Mouse (Mus musculus) lung, postnatal 4 days (tissue): ENCODE results near the gene Fbxo3.
"Not testable (repeated sequence)": the region's sequence is repeated elsewhere in the genome, so short reads cannot be mapped to it uniquely, and the experiment has no call there.

Experiments
- DNase-seq, 2 experiments: peaks; one replicate each; pipeline ENCODE4 v3.0.0; 2021

Gene Fbxo3

DNA sequence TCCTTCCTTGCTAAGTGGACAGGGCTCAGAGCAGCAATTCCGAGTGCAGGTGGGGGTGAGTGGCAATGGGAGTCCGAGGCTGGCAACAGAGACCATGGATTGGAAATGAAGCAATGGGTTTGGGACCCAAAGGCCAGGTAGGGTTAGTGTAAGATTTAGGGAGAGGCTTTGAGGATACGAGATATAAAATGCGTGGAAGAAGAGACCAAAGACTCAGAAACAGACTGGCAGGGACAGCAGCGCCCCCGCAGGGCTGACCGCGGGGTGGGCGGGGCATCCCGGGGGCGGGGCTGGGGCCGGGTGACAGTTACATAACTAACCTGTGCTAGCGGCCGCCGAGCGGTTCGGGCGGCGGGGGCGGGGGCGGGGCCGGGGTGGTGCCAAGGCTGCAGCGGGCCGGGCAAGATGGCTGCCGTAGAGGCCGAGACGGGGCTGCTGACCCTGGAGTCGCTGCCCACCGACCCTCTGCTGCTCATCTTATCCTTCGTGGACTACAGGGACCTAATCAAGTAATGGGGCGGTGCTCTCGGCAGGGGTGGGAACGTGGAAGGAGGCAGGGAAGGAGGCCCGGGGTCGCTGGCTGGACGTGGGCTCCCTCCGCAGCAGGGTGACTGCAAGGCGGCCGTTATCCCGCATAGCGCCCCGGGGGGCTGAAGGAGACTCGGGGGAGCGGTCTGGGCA is at the start of gene Fbxo3:
Fbxo3 (plus strand) TSS at position 264 of the 681 bp plus-strand sequence.
- DNase-seq, result peak; percentile 91 to 93

DNA sequence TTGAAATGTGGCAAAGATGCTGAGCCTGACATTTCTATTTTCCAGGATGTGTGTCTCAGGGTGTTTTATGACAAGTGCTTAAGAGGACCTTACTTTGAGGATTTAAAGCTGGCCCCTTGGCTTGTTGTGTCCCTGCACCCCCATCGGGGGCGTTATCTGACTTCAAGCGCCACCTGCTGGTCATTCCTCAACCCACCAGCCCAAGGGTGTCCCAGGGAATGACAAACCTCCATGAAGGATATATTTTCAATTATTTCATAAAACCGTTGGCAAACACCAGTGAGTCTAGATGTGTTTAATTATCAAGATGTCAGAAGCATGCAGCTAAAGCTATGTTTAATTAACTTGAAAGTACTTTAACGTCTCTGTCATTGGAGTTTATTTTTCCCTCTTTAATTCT is 45.3 kb upstream of the Fbxo3 start:
- DNase-seq, result peak; percentile 72 to 81

DNA sequence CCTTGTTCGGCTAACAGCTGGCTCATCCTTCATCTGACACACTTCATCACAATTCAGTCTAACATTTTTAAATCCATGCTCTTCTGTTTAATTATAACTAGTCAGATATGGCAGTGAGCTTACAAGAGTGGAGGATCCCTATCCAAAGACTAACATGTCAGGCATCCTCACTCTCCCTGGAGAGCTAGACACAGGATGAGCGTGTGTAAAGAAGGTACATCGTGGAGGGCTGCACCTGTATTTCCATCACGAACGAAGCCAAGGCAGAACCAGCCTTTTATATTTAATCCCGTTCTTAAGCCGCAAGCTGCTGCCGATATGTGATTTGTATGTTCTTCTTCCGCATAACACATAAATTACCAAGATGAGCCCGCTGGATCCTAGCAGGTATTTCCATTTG is 44.4 kb upstream of the Fbxo3 start:
- DNase-seq, result no peak

DNA sequence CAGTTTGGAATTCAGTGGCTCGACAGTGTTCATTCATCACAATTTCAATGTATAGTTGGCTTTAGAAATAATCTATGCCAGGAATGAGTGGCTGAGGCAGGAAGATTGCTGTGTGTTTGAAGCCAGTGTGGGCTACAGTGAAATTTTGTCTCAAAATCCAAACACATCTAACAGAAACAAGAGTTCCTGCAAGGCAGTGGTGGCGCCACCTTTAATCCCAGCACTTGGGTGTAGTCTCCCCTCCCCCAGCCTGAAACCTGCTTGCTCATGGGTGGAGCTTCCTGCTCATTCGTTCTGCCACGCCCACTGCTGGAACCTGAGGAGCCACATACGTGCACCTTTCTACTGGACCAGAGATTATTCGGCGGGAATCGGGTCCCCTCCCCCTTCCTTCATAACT is 39.9 kb upstream of the Fbxo3 start:
- DNase-seq, result not testable (repeated sequence)

DNA sequence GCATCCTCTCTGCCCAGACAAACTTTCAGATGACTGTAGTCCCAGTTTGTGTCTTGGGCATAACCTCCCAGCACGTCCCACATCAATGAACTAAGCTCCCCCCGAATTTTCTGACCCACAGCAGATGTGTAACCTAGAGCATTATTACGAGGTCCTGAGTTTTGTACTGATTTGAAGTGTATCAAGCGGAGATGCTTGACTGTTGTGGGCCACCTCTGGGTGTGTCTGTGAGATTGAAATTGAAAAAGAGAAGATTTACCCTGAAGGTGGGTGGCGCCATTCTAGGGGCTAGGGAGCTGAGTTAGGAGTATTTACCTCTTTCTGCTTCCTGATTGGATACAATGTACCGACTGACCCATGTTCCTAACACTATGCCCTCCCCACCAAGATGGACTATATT is 37.8 kb upstream of the Fbxo3 start:
- DNase-seq, result no peak

DNA sequence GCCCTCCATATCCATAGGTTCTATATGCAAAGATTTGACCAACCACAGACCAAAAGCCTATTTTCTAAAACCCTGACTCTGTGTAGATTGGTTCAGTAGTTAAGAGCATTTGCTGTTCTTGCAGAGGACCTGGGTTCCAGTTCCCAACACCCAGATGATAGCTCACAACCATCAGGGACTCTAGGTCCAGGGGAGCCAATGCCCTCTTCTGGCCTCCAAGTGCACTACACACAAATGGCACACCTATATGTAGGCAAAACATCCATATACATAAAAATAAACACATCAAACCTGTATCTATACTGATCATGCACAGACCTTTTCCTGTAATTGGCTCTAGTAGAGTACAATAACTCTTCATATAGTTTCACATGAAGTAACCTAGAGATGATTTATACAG is 36.2 kb upstream of the Fbxo3 start:
- DNase-seq, result no peak

DNA sequence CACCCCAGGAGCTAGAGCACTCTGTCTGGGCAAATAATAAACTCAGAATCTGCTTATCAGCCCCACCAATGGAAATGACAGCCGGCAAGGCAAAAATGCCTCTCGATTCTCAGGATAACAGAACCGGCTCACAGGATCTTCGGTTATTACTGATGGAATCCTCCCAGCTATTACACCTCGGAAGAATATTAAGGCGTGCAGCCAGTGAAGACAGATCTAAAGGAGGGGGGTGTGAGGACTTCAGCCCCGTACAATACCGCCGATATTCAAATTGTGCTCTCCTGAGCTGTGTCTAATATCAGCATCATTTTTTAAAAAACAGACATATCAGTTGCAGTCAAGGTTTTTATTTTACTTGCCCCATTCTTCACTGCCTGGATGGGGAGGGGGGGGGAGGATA is 35.4 kb upstream of the Fbxo3 start:
- DNase-seq, result no peak

DNA sequence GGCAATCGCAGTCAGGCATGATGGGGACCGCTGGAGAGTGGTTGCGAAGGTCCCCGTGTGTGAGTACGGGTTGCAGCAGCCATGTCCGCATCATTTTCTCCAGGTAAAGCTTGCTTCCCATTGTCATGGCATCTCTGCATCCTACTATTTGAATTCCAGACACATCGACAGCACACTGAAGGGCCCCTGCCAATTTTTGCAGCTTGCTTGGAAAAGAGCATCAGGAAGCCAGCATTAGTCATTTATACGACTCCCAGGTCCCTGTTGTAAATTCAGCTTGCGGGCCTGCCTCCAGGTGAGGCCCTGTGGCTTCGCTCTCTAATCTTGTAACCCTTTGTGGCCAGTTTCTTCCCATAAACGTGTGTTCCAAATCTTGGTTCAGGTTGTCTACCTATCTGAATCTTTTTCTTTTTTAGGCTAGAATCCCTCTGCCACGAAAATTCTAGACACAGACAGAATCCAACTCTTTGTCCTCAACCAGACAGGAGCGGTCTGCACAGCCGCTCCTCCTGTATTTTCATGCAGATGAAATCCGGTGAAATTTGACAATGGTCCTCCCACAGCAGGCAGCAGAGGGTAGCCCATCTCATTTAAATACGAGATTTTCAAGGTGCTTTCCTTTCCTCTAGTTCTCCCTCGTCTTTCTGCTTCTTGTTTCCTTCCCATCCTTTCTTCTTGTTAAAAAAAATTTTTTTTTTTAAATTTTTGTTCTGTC is 34.7 kb upstream of the Fbxo3 start:
- no peak for DNase-seq

DNA sequence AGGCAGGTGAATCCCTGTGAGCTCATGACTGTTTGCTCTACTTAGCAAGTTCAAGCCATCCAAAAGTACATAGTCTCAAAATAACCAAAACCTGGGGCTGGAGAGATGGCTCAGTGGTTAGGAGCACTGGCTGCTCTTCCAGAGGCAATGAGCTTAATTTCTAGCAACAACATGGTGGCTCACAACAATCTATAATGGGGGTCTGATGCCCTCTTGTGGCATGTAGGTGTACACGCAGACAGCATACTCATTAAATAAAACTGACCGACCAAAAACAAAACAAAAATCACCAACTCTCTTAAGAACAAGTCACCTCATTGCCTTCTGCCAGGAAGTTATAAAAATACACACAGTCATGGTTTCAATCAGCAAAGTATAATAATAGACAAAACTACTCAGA is 26.4 kb upstream of the Fbxo3 start:
- peak in 1 of 2 experiments; percentile 17 for DNase-seq

DNA sequence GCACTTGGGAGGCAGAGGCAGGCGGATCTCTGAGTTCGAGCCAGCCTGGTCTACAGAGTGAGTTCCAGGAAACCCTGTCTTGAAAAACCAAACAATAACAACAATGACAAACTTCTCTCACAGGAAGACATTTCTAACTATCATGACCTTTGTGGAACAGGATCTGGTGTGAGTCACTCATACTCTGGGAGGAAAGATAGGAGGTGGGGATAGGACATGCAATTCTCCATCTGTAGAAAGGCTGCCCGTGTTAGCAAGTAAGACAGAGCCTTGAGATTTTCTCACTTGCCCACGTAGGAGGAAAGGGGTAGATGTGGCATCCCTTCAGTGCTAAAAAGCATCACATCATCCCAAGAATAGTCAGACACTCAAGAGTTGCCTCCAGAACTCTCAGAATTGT is 25.7 kb upstream of the Fbxo3 start:
- no peak for DNase-seq

DNA sequence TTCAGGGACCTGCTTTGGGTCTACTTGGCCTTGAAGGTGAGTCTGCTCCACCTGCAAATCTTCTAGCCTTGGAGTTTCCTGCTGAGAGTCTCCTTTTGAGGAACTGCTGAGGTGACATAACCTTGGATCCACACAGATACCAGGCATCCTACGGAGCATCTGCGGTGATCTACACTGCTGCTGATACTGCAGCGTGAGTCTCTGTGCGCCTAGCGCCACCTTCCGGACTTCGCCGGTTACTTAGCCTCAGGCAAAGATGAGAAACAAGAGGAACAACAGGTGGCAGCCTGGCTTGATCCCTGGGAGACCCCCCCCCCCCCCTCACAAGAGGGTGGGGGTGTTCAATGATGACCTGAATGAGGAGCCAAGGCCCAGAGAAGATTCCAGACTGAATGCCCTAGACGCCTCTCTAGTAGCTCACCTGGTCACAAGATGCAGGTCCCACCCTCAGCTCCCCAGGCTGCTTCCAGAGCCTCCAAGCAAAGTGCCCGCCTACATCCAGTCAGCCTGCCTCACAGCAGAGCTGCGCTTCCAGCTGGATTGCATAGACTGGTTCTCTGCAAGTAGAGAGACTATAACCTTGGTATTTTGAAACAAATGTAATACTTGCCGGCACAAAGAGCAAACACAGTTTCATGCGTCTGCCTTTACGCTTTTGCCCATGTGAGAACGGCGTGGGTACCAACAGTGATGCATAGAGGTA is 24.7 kb upstream of the Fbxo3 start:
- DNase-seq, result peak; percentile 36 to 62

DNA sequence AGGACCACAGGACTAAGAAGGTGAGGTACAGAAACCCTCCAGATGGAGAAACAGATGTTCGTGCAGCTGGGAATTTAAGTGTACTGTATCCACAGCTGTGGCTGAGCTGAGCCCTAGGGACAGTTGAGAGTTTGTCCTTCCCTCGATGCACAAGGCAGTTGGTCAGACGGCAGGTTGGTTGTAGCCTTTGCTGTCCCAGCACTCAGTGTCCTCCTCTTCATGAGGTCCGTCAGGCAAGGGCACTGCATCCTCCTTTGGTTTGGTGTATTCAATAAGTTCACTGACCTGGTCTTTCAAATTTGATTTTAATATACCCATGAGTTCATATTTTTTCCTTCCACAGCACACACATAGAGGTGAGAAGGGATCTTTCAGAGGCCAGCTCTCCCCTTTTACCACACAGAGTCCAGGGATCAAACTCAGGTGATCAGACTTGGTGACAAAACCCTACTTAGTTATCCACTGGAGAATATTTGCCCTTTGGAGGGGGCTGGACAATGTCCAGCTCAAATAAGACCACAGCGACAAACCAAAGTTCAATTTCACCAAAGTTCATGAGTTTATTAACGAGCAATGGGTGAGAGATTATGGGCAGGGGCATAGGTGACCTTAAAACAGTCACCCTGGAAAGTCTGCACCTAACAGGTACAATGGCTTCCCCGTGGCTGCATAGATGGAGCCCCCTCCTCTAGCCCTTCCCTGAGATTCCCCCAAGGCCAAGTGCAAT is 19.6 kb upstream of the Fbxo3 start:
- no peak for DNase-seq

DNA sequence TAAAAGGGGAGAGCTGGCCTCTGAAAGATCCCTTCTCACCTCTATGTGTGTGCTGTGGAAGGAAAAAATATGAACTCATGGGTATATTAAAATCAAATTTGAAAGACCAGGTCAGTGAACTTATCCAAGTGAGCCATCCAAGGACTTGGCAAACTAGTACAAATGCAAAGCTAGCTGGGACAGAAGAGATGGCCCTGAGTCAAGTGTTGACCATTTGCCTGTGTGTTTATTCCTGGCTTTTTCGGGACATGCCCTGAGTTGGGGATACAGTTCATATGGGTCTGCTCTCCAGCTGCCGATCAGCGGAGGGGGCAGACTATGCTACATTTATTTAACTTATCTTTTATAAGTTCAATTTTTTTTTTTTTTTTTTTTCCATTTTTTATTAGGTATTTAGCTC is 18.7 kb upstream of the Fbxo3 start:
- DNase-seq, result not testable (repeated sequence)

DNA sequence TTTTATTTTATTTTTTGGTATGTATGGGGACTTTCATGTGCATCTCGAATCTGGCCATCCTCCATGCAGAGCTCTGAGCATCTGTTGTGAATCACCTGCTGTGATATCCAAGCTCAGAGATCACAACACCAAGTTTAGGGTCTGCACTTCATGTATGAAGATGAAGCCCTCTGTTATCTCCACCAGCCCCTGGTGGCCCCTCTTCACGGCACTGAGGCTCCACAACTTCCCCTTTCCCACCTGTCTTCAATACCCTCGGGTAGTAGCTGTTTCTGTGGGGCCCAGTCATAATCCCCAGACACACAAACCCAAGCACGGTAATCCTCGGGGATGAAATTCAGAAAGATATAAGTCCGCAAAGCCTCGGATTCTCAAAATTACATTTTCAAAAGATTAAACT is 4.4 kb upstream of the Fbxo3 start:
- no peak for DNase-seq

DNA sequence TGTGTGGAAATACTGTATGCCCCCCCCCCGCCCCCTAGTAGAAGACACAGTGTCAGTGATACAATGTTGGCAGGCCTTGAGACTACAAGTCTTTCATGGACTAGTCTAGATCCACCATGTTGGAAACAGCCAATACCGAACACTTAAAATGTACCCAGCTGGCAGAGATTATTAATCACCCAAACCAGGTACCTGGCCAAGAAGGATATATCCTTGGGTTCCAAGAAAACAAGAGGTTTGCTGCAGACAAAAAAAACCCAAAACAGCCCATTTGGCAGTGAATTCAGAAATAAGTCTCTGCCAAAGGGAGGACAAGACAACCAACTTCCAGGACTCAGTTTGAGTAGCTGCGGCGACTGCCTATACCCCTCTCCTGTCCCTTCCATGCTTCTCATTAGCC is 2.9 kb upstream of the Fbxo3 start:
- no peak for DNase-seq

DNA sequence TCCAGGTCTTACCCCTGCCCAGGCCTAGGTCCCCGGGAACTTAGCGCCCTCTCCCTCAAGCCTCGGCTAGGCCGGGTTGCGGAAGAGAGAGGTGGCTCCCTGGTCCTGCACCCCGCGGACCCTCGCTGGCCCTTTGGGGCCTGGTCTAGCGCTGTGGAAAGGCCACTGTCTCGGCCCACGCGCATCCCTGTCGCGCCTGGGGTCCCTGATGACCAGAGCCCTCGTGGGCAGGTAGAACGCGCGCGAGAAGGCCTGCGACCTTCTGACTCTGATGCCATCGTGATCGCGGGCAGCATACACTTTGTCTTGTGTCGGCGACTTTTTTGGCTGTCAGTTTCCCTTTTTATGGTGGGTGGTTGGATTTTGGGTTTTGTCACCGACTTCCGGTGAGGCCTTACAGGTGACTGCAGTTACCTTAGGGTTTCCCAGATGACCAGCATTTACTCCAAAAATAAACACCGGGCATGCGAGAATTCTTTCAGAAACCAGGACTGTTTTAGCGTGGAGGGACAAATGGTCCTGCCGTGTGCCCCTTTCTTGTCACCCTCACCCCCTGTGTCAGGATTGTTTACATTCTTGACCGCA is 710 bp downstream of the Fbxo3 start, which contains the start of gene 4931422A03Rik:
4931422A03Rik (minus strand) TSS at position 223 of the 585 bp plus-strand sequence.
- no peak for DNase-seq

DNA sequence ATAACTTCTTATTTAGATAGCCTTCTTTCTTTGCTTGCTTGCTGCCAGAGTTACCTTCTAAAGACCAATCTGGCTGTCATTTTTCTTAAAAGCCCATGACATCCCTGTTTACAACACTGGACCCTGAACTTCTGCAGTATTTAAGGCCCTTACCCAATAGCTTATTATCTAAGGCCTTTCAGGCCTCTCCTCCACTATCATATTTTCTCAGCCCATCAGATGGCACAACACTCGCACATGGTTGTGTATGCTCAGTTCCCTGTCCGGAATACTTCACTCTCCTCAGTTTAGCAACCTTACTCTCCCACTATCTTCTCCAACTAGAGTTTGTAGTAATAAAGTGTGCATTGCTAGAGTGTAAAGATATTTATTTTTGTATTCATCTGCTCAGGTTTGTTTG is 1.6 kb downstream of the Fbxo3 start:
- DNase-seq, result no peak

DNA sequence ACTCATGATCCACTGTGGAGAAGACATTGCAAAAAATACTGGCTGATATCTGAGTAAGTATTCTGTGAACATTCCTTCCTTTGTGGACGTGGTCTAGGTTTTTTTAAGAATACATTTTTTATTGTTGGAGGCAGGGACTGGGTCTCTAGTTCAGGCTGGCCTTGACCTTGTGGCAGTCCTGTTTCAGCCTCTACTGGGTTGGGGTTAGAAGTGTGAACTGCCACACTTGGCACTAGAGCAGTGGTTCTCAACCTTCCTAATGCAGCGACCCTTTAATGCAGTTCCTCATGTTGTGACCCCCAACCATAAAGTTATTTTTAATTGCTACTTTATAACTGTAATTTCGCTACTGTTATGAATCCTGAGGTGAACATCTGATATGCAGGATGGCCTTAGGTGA is 2.9 kb downstream of the Fbxo3 start:
- DNase-seq, result no peak

DNA sequence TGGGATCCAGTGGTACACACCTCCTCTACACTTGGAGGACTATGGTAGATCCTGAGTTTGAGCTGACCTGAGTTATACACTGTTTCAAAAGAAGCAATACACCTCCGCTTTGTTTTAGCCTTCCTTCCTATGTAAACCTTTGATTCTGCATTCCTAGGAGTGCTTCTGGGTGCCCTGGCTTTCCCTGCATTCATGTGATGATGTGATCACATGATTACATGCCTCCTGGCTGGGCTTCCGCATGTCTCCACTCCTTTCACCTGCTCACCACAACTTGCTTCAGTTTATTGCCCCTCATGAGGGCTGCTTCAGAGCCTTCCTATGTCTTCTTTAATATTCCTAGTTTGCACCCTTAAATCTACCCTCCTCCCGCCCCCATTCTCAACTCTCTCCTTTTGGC is 4.5 kb downstream of the Fbxo3 start:
- no peak for DNase-seq

DNA sequence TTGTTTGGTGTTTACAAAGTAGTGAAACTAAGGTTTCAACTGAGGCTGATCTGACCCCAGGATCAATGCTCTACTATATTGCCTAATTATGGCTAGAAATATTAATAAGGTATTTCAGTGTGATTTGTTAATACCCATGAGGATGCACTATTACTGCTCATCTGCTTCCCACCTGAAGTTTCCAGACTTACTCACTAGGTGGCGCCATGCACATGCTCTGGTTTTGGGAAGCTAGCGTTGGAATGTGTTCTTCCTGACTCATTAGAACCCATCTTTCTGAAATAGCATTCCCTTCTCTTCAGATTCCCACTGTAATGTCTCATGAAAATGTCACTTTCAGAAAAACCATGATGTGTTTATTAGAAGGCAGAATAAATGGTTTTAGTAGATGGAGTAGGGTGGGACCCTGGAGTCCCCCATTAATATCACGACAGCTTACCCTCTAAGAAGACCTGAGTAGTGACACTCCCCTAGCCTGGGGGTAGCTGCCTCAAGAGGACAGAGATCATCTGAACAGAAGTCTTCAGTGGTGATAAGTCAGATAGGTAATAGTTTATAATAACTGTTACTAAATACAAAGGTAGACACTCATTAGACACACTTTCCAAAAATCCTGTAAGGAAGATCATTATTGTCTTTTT is 7.4 kb downstream of the Fbxo3 start:
- peak in 1 of 2 experiments; percentile 74 for DNase-seq

DNA sequence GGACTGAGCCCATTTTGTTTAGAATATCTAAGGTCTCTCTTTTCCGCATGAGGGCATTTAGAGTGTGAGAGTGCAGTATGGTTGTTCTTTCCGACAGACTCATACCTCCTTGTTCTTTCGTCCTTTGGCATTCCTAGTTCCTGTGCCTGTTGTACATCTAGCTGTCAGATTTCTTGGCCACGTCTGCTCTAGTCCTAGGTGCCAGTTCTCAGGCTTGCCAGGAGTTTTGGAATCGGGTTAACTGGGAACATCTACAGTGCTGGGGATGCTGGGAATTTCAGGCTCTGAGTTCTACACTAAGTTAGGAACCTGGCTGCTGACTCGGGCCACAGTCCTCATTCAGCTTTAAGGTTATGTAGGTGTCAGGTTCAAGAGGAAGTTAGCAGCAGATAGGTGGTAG is 8.1 kb downstream of the Fbxo3 start:
- no peak for DNase-seq

DNA sequence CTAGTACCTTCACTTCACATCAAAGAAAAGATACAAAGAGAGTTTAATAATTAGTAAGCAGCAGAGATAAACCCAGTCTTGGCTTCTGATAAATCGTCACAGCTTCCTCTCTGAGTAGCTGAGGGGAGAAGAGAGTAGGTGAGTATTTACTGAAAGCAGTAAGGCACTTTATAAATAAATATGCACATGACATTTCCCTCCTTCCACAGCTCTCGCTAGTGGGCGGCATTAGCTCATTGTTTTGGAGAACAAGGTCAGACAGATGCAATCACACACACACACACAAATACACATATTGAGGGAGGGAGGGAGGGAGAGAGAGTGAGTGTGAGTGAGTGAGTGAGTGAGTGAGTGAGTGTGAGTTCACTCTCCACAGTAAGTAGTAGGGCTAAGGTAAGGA is 8.8 kb downstream of the Fbxo3 start:
- no peak for DNase-seq
